Mouse (Mus musculus) embryonic facial prominence, embryonic 11.5 days (tissue): ENCODE measurements at regions not wholly inside any gene's neighbourhood (a gene's known extent, or its start where the extent isn't known, plus 50 kb on each side); places are given as distances from the start of the nearest gene placed in this dataset.

Experiments used
- ATAC-seq: fragments of 200-750 bp; cut with Nextera tagmentation; replicated peaks from 2 replicates; pipeline ENCODE4 v1.8.0; 2017; ENCODE audit warnings: low read depth; ENCODE audit not compliant: insufficient number of reproducible peaks, low FRiP score, low TSS enrichment
- DNase-seq: peaks from one replicate; pipeline ENCODE4 v3.0.0-alpha.2; 2015; ENCODE audit warnings: low spot score
- H3K27ac ChIP-seq: fragments of 300-500 bp; sonication (generic); replicated peaks from 2 replicates; pipeline ENCODE4 v1.5.1; 2014; ENCODE audit warnings: mild to moderate bottlenecking, low read depth, low read length, control low read depth
- H3K27me3 ChIP-seq: fragments of 300-500 bp; sonication (generic); 2 replicates; pipeline ENCODE4 v1.6.1; 2014; ENCODE audit warnings: mild to moderate bottlenecking, low read length, moderate library complexity, mixed read lengths; ENCODE audit not compliant: control insufficient read depth, insufficient read depth
- H3K36me3 ChIP-seq: fragments of 300-500 bp; sonication (generic); replicated peaks from 2 replicates; pipeline ENCODE4 v1.6.1; 2014; ENCODE audit warnings: low read depth, mild to moderate bottlenecking, low read length, moderate library complexity, mixed read lengths; ENCODE audit not compliant: control insufficient read depth, insufficient read depth
- H3K4me1 ChIP-seq: fragments of 300-500 bp; sonication (generic); 2 replicates; pipeline ENCODE4 v1.6.1; 2014; ENCODE audit warnings: low read length, mixed read lengths; ENCODE audit not compliant: control insufficient read depth, insufficient read depth
- H3K4me2 ChIP-seq: fragments of 300-500 bp; sonication (generic); 2 replicates; pipeline ENCODE4 v1.6.1; 2014; ENCODE audit warnings: low read depth, mild to moderate bottlenecking, control low read depth, low read length, moderate library complexity
- H3K4me3 ChIP-seq: fragments of 300-500 bp; sonication (generic); 2 replicates; pipeline ENCODE4 v1.5.1; 2014; ENCODE audit warnings: low read depth, low read length, control low read depth
- H3K9ac ChIP-seq: fragments of 300-500 bp; sonication (generic); replicated peaks from 2 replicates; pipeline ENCODE4 v1.6.1; 2014; ENCODE audit warnings: mild to moderate bottlenecking, control low read depth, low read length
- H3K9me3 ChIP-seq: fragments of 300-500 bp; sonication (generic); replicated peaks from 2 replicates; pipeline ENCODE4 v1.6.1; 2016; ENCODE audit warnings: mild to moderate bottlenecking, low read length, inconsistent platforms, mixed read lengths; ENCODE audit not compliant: control insufficient read depth
- WGBS: fragments of 180-500 bp; shearing (Covaris S2); extraction: QIAGEN DNeasy Blood & Tissue Kit; methylation state at CpG from one replicate; pipeline ENCODE4 v1.1.7; 2014; 5-methylcytosine and 5-hydroxymethylcytosine counted together

GRCm38 (mm10) chr2:148197375-148198015 lies 150.7 kb upstream of the Foxa2 start:
- 52% methylated on average over 7 of the region's 7 CpGs for WGBS
- Histone ChIP-seq H3K27me3 (no peaks in the 10 kb centered on the region), H3K27ac (0 out of 2 replicates have a peak overlapping the region, but pooled peaks have one; percentile 13), H3K9ac (no peak overlapping the region), H3K4me1 (no peaks in the 10 kb centered on the region), H3K4me3 (no peak overlapping the region), H3K4me2 (no peak overlapping the region), H3K9me3 (no peaks in the 10 kb centered on the region), H3K36me3 (no peaks in the 10 kb centered on the region)
- ATAC-seq (no peak), DNase-seq (peak; percentile 21)

- H3K4me2 ChIP-seq: no peak overlapping the region
These were observed 159.9 kb upstream of the Foxa2 start for GRCm38 (mm10) chr2:148206633-148207032.

GRCm38 (mm10) chr2:148210813-148211212 lies 164.0 kb upstream of the Foxa2 start:
- WGBS: 73% methylated on average over 2 of the region's 2 CpGs
- H3K27ac ChIP-seq: no peak overlapping the region
- ATAC-seq: no peak
- H3K36me3 ChIP-seq: no peaks in the 10 kb centered on the region
- H3K4me1 ChIP-seq: no peaks in the 10 kb centered on the region
- H3K4me2 ChIP-seq: no peak overlapping the region
- no peak overlapping the region for H3K4me3 ChIP-seq
- H3K27me3 ChIP-seq: no peaks in the 10 kb centered on the region
- no peaks in the 10 kb centered on the region for H3K9me3 ChIP-seq
- H3K9ac ChIP-seq: no peak overlapping the region
- DNase-seq: no peak

More at GRCm38 (mm10) chr2:148206633-148207032, 159.9 kb upstream of the Foxa2 start:
- no peaks in the 10 kb centered on the region for H3K36me3 ChIP-seq
- H3K4me1 ChIP-seq: no peaks in the 10 kb centered on the region
- H3K4me3 ChIP-seq: no peak overlapping the region
- no peak; the same call in 1 of the 2 replicates for ATAC-seq
- H3K9ac ChIP-seq: no peak overlapping the region
- peak; percentile 81 for DNase-seq
- H3K9me3 ChIP-seq: no peaks in the 10 kb centered on the region
- H3K27ac ChIP-seq: no peak overlapping the region
- no peaks in the 10 kb centered on the region for H3K27me3 ChIP-seq
- 21% methylated on average over 1 of the region's 1 CpGs for WGBS

GRCm38 (mm10) chr2:148217136-148217535 lies 170.4 kb upstream of the Foxa2 start:
- Histone ChIP-seq H3K9me3 (no peaks in the 10 kb centered on the region), H3K4me2 (no peak overlapping the region), H3K36me3 (no peaks in the 10 kb centered on the region), H3K27ac (no peak overlapping the region), H3K4me1 (no peaks in the 10 kb centered on the region), H3K27me3 (no peaks in the 10 kb centered on the region), H3K4me3 (no peak overlapping the region), H3K9ac (no peak overlapping the region)
- ATAC-seq (no peak), DNase-seq (peak; percentile 54)
- WGBS: 85% methylated on average over 4 of the region's 4 CpGs

GRCm38 (mm10) chr2:148233691-148234300 lies 161.3 kb upstream of the Sstr4 start:
- Histone ChIP-seq H3K4me2 (no peak overlapping the region), H3K27ac (no peak overlapping the region), H3K4me1 (no peaks in the 10 kb centered on the region), H3K36me3 (no peaks in the 10 kb centered on the region), H3K4me3 (no peak overlapping the region), H3K27me3 (no peaks in the 10 kb centered on the region), H3K9me3 (no peaks in the 10 kb centered on the region), H3K9ac (no peak overlapping the region)
- 88% methylated on average over 1 of the region's 1 CpGs for WGBS
- DNase-seq (no peak), ATAC-seq (no peak)

GRCm38 (mm10) chr2:148237121-148237520 lies 158.0 kb upstream of the Sstr4 start:
- no peak for DNase-seq
- Histone ChIP-seq H3K9ac (no peak overlapping the region), H3K27ac (no peak overlapping the region), H3K27me3 (no peaks in the 10 kb centered on the region), H3K4me2 (no peak overlapping the region), H3K4me3 (no peak overlapping the region), H3K9me3 (no peaks in the 10 kb centered on the region), H3K4me1 (no peaks in the 10 kb centered on the region), H3K36me3 (no peaks in the 10 kb centered on the region)
- WGBS: 82% methylated on average over 4 of the region's 4 CpGs
- no peak for ATAC-seq

- DNase-seq (peak; percentile 3), ATAC-seq (peak; percentile 39; the same call in 1 of the 2 replicates)
- no peaks in the 10 kb centered on the region for H3K9me3 ChIP-seq
- no peaks in the 10 kb centered on the region for H3K27me3 ChIP-seq
- H3K4me1 ChIP-seq: no peaks in the 10 kb centered on the region
- no peak overlapping the region for H3K4me3 ChIP-seq
- H3K4me2 ChIP-seq: no peak overlapping the region
- WGBS: 23% methylated on average over 3 of the region's 3 CpGs
- no peak overlapping the region for H3K27ac ChIP-seq
- no peaks in the 10 kb centered on the region for H3K36me3 ChIP-seq
- H3K9ac ChIP-seq: no peak overlapping the region
These were observed 156.1 kb upstream of the Sstr4 start for GRCm38 (mm10) chr2:148239046-148239445.

GRCm38 (mm10) chr2:148242242-148242641 lies 152.9 kb upstream of the Sstr4 start:
- Histone ChIP-seq H3K4me1 (no peaks in the 10 kb centered on the region), H3K9ac (no peak overlapping the region), H3K4me2 (no peak overlapping the region), H3K27ac (no peak overlapping the region), H3K9me3 (no peaks in the 10 kb centered on the region), H3K4me3 (no peak overlapping the region), H3K36me3 (no peaks in the 10 kb centered on the region), H3K27me3 (no peaks in the 10 kb centered on the region)
- WGBS: 55% methylated on average over 4 of the region's 4 CpGs
- no peak for ATAC-seq
- DNase-seq: peak; percentile 4
